Mouse (Mus musculus): ENCODE data around the gene Calcoco1. TPM values are rescaled to one million over a fixed set of nuclear protein-coding genes. Genes with fewer than 3 reads are reported as not detected.
A peak's percentile ranks its signal among the peaks of the same experiment; 100 is the strongest.

Calcoco1 gene
- polyA plus RNA-seq, 1 experiment from 2014 or later, result 58.2 TPM

GRCm38 (mm10) chr15:102727951-102728350 lies 6.0 kb upstream of the Calcoco1 start:
- WGBS (ENCODE audit: missing documents), result 83% methylated on average over 2 of the region's 2 CpGs
- Histone ChIP-seq H3K4me3 (ENCODE audit: inconsistent target) (no peak overlapping the region), H3K27ac (no peak overlapping the region), H3K79me2 (ENCODE audit: inconsistent target) (no peaks in the 10 kb centered on the region), H3K36me3 (ENCODE audit: inconsistent target) (no peaks in the 10 kb centered on the region)

- no peak overlapping the region for H3K4me3 ChIP-seq (ENCODE audit: inconsistent target)
- peaks cover 9% of the 10 kb centered on the region; the same call in 1 of the 2 replicates for H3K36me3 ChIP-seq (ENCODE audit: inconsistent target)
- no peaks in the 10 kb centered on the region for H3K79me2 ChIP-seq (ENCODE audit: inconsistent target)
- WGBS (ENCODE audit: missing documents), result 92% methylated on average over 10 of the region's 10 CpGs
- no peak overlapping the region for H3K27ac ChIP-seq
These were observed 1.6 kb upstream of the Calcoco1 start for GRCm38 (mm10) chr15:102723358-102724135.

- Histone ChIP-seq H3K79me2 (ENCODE audit: inconsistent target) (no peaks in the 10 kb centered on the region), H3K4me3 (ENCODE audit: inconsistent target) (no peak overlapping the region), H3K36me3 (ENCODE audit: inconsistent target) (peaks cover 19% of the 10 kb centered on the region; the same call in 1 of the 2 replicates), H3K27ac (no peak overlapping the region)
- 63% methylated on average over 4 of the region's 4 CpGs for WGBS (ENCODE audit: missing documents)
These were observed 538 bp upstream of the Calcoco1 start for GRCm38 (mm10) chr15:102722500-102722931.

- Histone ChIP-seq H3K79me2 (ENCODE audit: inconsistent target) (no peaks in the 10 kb centered on the region), H3K27ac (no peak overlapping the region), H3K4me3 (ENCODE audit: inconsistent target) (peak overlapping the region; percentile 98), H3K36me3 (ENCODE audit: inconsistent target) (peaks cover 32% of the 10 kb centered on the region)
- 2% methylated on average over 13 of the region's 14 CpGs for WGBS (ENCODE audit: missing documents)
These were observed 721 bp downstream of the Calcoco1 start for GRCm38 (mm10) chr15:102721016-102721898.

- WGBS (ENCODE audit: missing documents), result 96% methylated on average over 9 of the region's 12 CpGs
- Histone ChIP-seq H3K36me3 (ENCODE audit: inconsistent target) (peaks cover 78% of the 10 kb centered on the region), H3K27ac (no peak overlapping the region), H3K4me3 (ENCODE audit: inconsistent target) (no peak overlapping the region), H3K79me2 (ENCODE audit: inconsistent target) (no peaks in the 10 kb centered on the region)
These were observed 5.8 kb downstream of the Calcoco1 start for GRCm38 (mm10) chr15:102716132-102716531.

- Histone ChIP-seq H3K4me3 (ENCODE audit: inconsistent target) (no peak overlapping the region), H3K36me3 (ENCODE audit: inconsistent target) (peaks cover 54% of the 10 kb centered on the region), H3K27ac (no peak overlapping the region), H3K79me2 (ENCODE audit: inconsistent target) (no peaks in the 10 kb centered on the region)
- 96% methylated on average over 6 of the region's 6 CpGs for WGBS (ENCODE audit: missing documents)
These were observed 14.2 kb downstream of the Calcoco1 start for GRCm38 (mm10) chr15:102707736-102708269.

- peaks cover 37% of the 10 kb centered on the region for H3K36me3 ChIP-seq (ENCODE audit: inconsistent target)
- no peak overlapping the region for H3K4me3 ChIP-seq (ENCODE audit: inconsistent target)
- H3K79me2 ChIP-seq (ENCODE audit: inconsistent target), result no peaks in the 10 kb centered on the region
- no peak overlapping the region for H3K27ac ChIP-seq
- 88% methylated on average over 7 of the region's 7 CpGs for WGBS (ENCODE audit: missing documents)
These were observed 16.0 kb downstream of the Calcoco1 start for GRCm38 (mm10) chr15:102705923-102706503.

GRCm38 (mm10) chr15:102705226-102705894 lies 16.6 kb downstream of the Calcoco1 start:
- no peak overlapping the region for H3K27ac ChIP-seq
- no peaks in the 10 kb centered on the region for H3K79me2 ChIP-seq (ENCODE audit: inconsistent target)
- H3K36me3 ChIP-seq (ENCODE audit: inconsistent target), result peaks cover 31% of the 10 kb centered on the region
- 76% methylated on average over 9 of the region's 9 CpGs for WGBS (ENCODE audit: missing documents)
- no peak overlapping the region for H3K4me3 ChIP-seq (ENCODE audit: inconsistent target)

GRCm38 (mm10) chr15:102704806-102705205 lies 17.2 kb downstream of the Calcoco1 start:
- 69% methylated on average over 5 of the region's 5 CpGs for WGBS (ENCODE audit: missing documents)
- peaks cover 25% of the 10 kb centered on the region for H3K36me3 ChIP-seq (ENCODE audit: inconsistent target)
- H3K79me2 ChIP-seq (ENCODE audit: inconsistent target), result no peaks in the 10 kb centered on the region
- no peak overlapping the region for H3K27ac ChIP-seq
- no peak overlapping the region for H3K4me3 ChIP-seq (ENCODE audit: inconsistent target)

- 42% methylated on average over 3 of the region's 3 CpGs for WGBS (ENCODE audit: missing documents)
- Histone ChIP-seq H3K4me3 (ENCODE audit: inconsistent target) (no peak overlapping the region), H3K79me2 (ENCODE audit: inconsistent target) (no peaks in the 10 kb centered on the region), H3K36me3 (ENCODE audit: inconsistent target) (peaks cover 7% of the 10 kb centered on the region; the same call in 1 of the 2 replicates), H3K27ac (no peak overlapping the region)
These were observed 19.0 kb downstream of the Calcoco1 start for GRCm38 (mm10) chr15:102702972-102703371.

GRCm38 (mm10) chr15:102698193-102698592 lies 23.8 kb downstream of the Calcoco1 start:
- H3K79me2 ChIP-seq (ENCODE audit: inconsistent target), result no peaks in the 10 kb centered on the region
- H3K36me3 ChIP-seq (ENCODE audit: inconsistent target), result no peaks in the 10 kb centered on the region
- WGBS (ENCODE audit: missing documents), result 4% methylated on average over 10 of the region's 11 CpGs
- no peak overlapping the region for H3K4me3 ChIP-seq (ENCODE audit: inconsistent target)
- H3K27ac ChIP-seq, result no peak overlapping the region

- no peak overlapping the region for H3K4me3 ChIP-seq (ENCODE audit: inconsistent target)
- WGBS (ENCODE audit: missing documents), result 54% methylated on average over 3 of the region's 3 CpGs
- H3K27ac ChIP-seq, result no peak overlapping the region
- no peaks in the 10 kb centered on the region for H3K36me3 ChIP-seq (ENCODE audit: inconsistent target)
- no peaks in the 10 kb centered on the region for H3K79me2 ChIP-seq (ENCODE audit: inconsistent target)
These were observed 25.1 kb downstream of the Calcoco1 start for GRCm38 (mm10) chr15:102696899-102697298.

GRCm38 (mm10) chr15:102693600-102693999 lies 28.4 kb downstream of the Calcoco1 start:
- H3K4me3 ChIP-seq (ENCODE audit: inconsistent target), result no peak overlapping the region
- no peak overlapping the region for H3K27ac ChIP-seq
- 9% methylated on average over 11 of the region's 11 CpGs for WGBS (ENCODE audit: missing documents)
- H3K79me2 ChIP-seq (ENCODE audit: inconsistent target), result no peaks in the 10 kb centered on the region
- H3K36me3 ChIP-seq (ENCODE audit: inconsistent target), result no peaks in the 10 kb centered on the region

GRCm38 (mm10) chr15:102692991-102693411 lies 29.0 kb downstream of the Calcoco1 start:
- H3K27ac ChIP-seq, result no peak overlapping the region
- H3K79me2 ChIP-seq (ENCODE audit: inconsistent target), result no peaks in the 10 kb centered on the region
- H3K4me3 ChIP-seq (ENCODE audit: inconsistent target), result peak overlapping the region; percentile 10; the same call in 1 of the 2 replicates
- H3K36me3 ChIP-seq (ENCODE audit: inconsistent target), result no peaks in the 10 kb centered on the region
- 0% methylated on average over 32 of the region's 32 CpGs for WGBS (ENCODE audit: missing documents)

Measured in macrophage (primary cell).